ENCODE assay signal across 8 mouse cellular contexts in genomic region chr17:74338225-74338931, GRCm38 (mm10). TPM values are rescaled to one million over a fixed set of nuclear protein-coding genes. Genes with fewer than 3 reads are reported as not detected.
DNase-seq lines count a peak whose midpoint lies in the region; ATAC-seq lines count a peak whose summit lies in the region.

No protein-coding gene starts in this region.

- peak; percentile 94 for DNase-seq in CD4-positive helper T cell, adult 2 months (ENCODE audit: low read depth, low spot score)
- peak; percentile 89 for DNase-seq in brain, embryonic 18.5 days (ENCODE audit: low read depth, low spot score)
- DNase-seq in kidney, postnatal 10 days: peak; percentile 97
- DNase-seq in natural killer cell, adult 2 months (ENCODE audit: low spot score in 2 of 2): peak; percentile 89

- 0 out of 2 replicates have a peak, but pooled peaks cover 6% of the 10 kb centered on the region for H3K36me3 ChIP-seq in heart, embryonic 13.5 days
- no peaks in the 10 kb centered on the region for H3K36me3 ChIP-seq in liver, embryonic 12.5 days
- H3K36me3 ChIP-seq in stomach, embryonic 15.5 days: no peaks in the 10 kb centered on the region

- H3K4me2 ChIP-seq in heart, embryonic 13.5 days: peak overlapping the region; percentile 87
- peak overlapping the region; percentile 89 for H3K4me2 ChIP-seq in liver, embryonic 12.5 days
- H3K4me2 ChIP-seq in stomach, embryonic 15.5 days: peak overlapping the region; percentile 60

- H3K9ac ChIP-seq in heart, embryonic 13.5 days: peak overlapping the region; percentile 99
- peak overlapping the region; percentile 99 for H3K9ac ChIP-seq in liver, embryonic 12.5 days
- peak overlapping the region; percentile 88 for H3K9ac ChIP-seq in stomach, embryonic 15.5 days

- H3K4me1 ChIP-seq in heart, embryonic 13.5 days: peaks cover 33% of the 10 kb centered on the region
- H3K4me1 ChIP-seq in liver, embryonic 12.5 days: peaks cover 43% of the 10 kb centered on the region
- peaks cover 10% of the 10 kb centered on the region; the same call in 1 of the 2 replicates for H3K4me1 ChIP-seq in stomach, embryonic 15.5 days

- H3K9me3 ChIP-seq in heart, embryonic 13.5 days: no peaks in the 10 kb centered on the region
- H3K9me3 ChIP-seq in liver, embryonic 12.5 days (replicated peaks): no peaks in the 10 kb centered on the region
- no peaks in the 10 kb centered on the region for H3K9me3 ChIP-seq in stomach, embryonic 15.5 days

- under 1% methylated on average over 34 of the region's 50 CpGs for WGBS in heart, embryonic 13.5 days
- WGBS in liver, embryonic 12.5 days (ENCODE audit: insufficient replicate concordance): under 1% methylated on average over 48 of the region's 50 CpGs
- WGBS in stomach, embryonic 15.5 days: under 1% methylated on average over 44 of the region's 50 CpGs

- H3K4me3 ChIP-seq in heart, embryonic 13.5 days: peak overlapping the region; percentile 99
- peak overlapping the region; percentile 100 for H3K4me3 ChIP-seq in liver, embryonic 12.5 days
- H3K4me3 ChIP-seq in stomach, embryonic 15.5 days (replicated peaks): peak overlapping the region; percentile 96

- peak; percentile 97 for ATAC-seq in erythroid progenitor cell, adult 5-6 weeks (replicated peaks; ENCODE audit: low FRiP score, poor library complexity, severe bottlenecking)
- ATAC-seq in heart, embryonic 13.5 days (ENCODE audit: extremely low read depth, insufficient number of reproducible peaks, low FRiP score, low TSS enrichment): peak; percentile 95
- ATAC-seq in liver, embryonic 12.5 days: peak; percentile 96
- peak; percentile 96 for ATAC-seq in stomach, embryonic 15.5 days (ENCODE audit: insufficient read depth, low FRiP score, low read depth)

- H3K27me3 ChIP-seq in heart, embryonic 13.5 days (replicated peaks): no peaks in the 10 kb centered on the region
- H3K27me3 ChIP-seq in liver, embryonic 12.5 days (replicated peaks): no peaks in the 10 kb centered on the region
- no peaks in the 10 kb centered on the region for H3K27me3 ChIP-seq in stomach, embryonic 15.5 days (replicated peaks)

- H3K27ac ChIP-seq in heart, embryonic 13.5 days (replicated peaks): peak overlapping the region; percentile 98
- peak overlapping the region; percentile 97 for H3K27ac ChIP-seq in liver, embryonic 12.5 days
- H3K27ac ChIP-seq in stomach, embryonic 15.5 days: peak overlapping the region; percentile 98

RNA-seq across cellular contexts. Expression of gene Spast, which starts 0.4 kb away (rescaled TPM):
- 13.7 and 19.3 TPM in 2 replicates for total RNA-seq in erythroid progenitor cell, adult 5-6 weeks (2015; ENCODE audit: low replicate concordance)
- total RNA-seq in erythroid progenitor cell, adult 5-6 weeks (2017; ENCODE audit: low replicate concordance): 13.9 and 28.8 TPM in 2 replicates
- polyA plus RNA-seq in heart, embryonic 13.5 days (2015; fragmentation: Nextera tagmentation; extraction: Ambion mirVana): 7.3 and 8.5 TPM in 2 replicates
- 10.6 and 10.7 TPM in 2 replicates for polyA plus RNA-seq in liver, embryonic 12.5 days (2016; fragmentation: Nextera tagmentation; extraction: Ambion mirVana)
- polyA plus RNA-seq in stomach, embryonic 15.5 days (2015; fragmentation: Nextera tagmentation; extraction: Ambion mirVana): 15.9 and 16.9 TPM in 2 replicates

RNA-seq across cellular contexts. Expression of gene Dpy30, which starts 14.6 kb away (rescaled TPM):
- 93.5 and 116 TPM in 2 replicates for total RNA-seq in erythroid progenitor cell, adult 5-6 weeks (2015; ENCODE audit: low replicate concordance)
- total RNA-seq in erythroid progenitor cell, adult 5-6 weeks (2017; ENCODE audit: low replicate concordance): 44.4 and 50.9 TPM in 2 replicates
- 177 and 206 TPM in 2 replicates for polyA plus RNA-seq in heart, embryonic 13.5 days (2015; fragmentation: Nextera tagmentation; extraction: Ambion mirVana)
- polyA plus RNA-seq in liver, embryonic 12.5 days (2016; fragmentation: Nextera tagmentation; extraction: Ambion mirVana): 204 and 209 TPM in 2 replicates
- 224 and 239 TPM in 2 replicates for polyA plus RNA-seq in stomach, embryonic 15.5 days (2015; fragmentation: Nextera tagmentation; extraction: Ambion mirVana)

RNA-seq across cellular contexts. Expression of gene Memo1, which starts 43.1 kb away (rescaled TPM):
- 208 and 242 TPM in 2 replicates for total RNA-seq in erythroid progenitor cell, adult 5-6 weeks (2015; ENCODE audit: low replicate concordance)
- 378 and 387 TPM in 2 replicates for total RNA-seq in erythroid progenitor cell, adult 5-6 weeks (2017; ENCODE audit: low replicate concordance)
- polyA plus RNA-seq in heart, embryonic 13.5 days (2015; fragmentation: Nextera tagmentation; extraction: Ambion mirVana): 62.5 and 71.5 TPM in 2 replicates
- 97.7 and 98.5 TPM in 2 replicates for polyA plus RNA-seq in liver, embryonic 12.5 days (2016; fragmentation: Nextera tagmentation; extraction: Ambion mirVana)
- 83.1 and 84.7 TPM in 2 replicates for polyA plus RNA-seq in stomach, embryonic 15.5 days (2015; fragmentation: Nextera tagmentation; extraction: Ambion mirVana)

RNA-seq across cellular contexts. Expression of gene Slc30a6, which starts 57.0 kb away (rescaled TPM):
- 9.7 and 34.8 TPM in 2 replicates for total RNA-seq in erythroid progenitor cell, adult 5-6 weeks (2015; ENCODE audit: low replicate concordance)
- total RNA-seq in erythroid progenitor cell, adult 5-6 weeks (2017; ENCODE audit: low replicate concordance): 2.4 and 10.7 TPM in 2 replicates
- polyA plus RNA-seq in heart, embryonic 13.5 days (2015; fragmentation: Nextera tagmentation; extraction: Ambion mirVana): 24.5 and 28.4 TPM in 2 replicates
- polyA plus RNA-seq in liver, embryonic 12.5 days (2016; fragmentation: Nextera tagmentation; extraction: Ambion mirVana): 22.0 and 22.4 TPM in 2 replicates
- 39.8 and 41.2 TPM in 2 replicates for polyA plus RNA-seq in stomach, embryonic 15.5 days (2015; fragmentation: Nextera tagmentation; extraction: Ambion mirVana)

Comparison
In these comparisons a context has a peak if more than half of its experiments do, and no peak if none do; other contexts are left out.
1. Peak in every context shown above with its lines: DNase-seq, ATAC-seq, H3K4me3 ChIP-seq and H3K27ac ChIP-seq.